Mouse (Mus musculus) limb, embryonic 10.5 days (tissue): Measurements from ENCODE around the gene Itga2b. TPM values are rescaled to one million over a fixed set of nuclear protein-coding genes. Genes with fewer than 3 reads are reported as not detected.

Experiments used
- DNase-seq: peaks from one replicate; pipeline ENCODE4 v3.0.0-alpha.2; 2017; ENCODE audit warnings: low spot score
- H3K27ac ChIP-seq: fragments of 300-500 bp; sonication (generic); 2 replicates; pipeline ENCODE4 v1.5.1; 2016; ENCODE audit warnings: mild to moderate bottlenecking
- H3K27me3 ChIP-seq: fragments of 300-500 bp; sonication (generic); 2 replicates; pipeline ENCODE4 v1.6.1; 2016; ENCODE audit warnings: low read depth, mild to moderate bottlenecking; ENCODE audit not compliant: poor library complexity, severe bottlenecking
- H3K36me3 ChIP-seq: fragments of 300-500 bp; sonication (generic); 2 replicates; pipeline ENCODE4 v1.6.1; 2016; ENCODE audit warnings: mild to moderate bottlenecking, moderate library complexity
- H3K4me1 ChIP-seq: fragments of 300-500 bp; sonication (generic); 2 replicates; pipeline ENCODE4 v1.6.1; 2016
- H3K4me3 ChIP-seq: fragments of 300-500 bp; sonication (generic); 2 replicates; pipeline ENCODE4 v1.5.1; 2016; ENCODE audit warnings: mild to moderate bottlenecking, moderate library complexity
- H3K9me3 ChIP-seq: fragments of 300-500 bp; sonication (generic); replicated peaks from 2 replicates; pipeline ENCODE4 v1.6.1; 2016; ENCODE audit warnings: mild to moderate bottlenecking
- WGBS: fragments of 180-500 bp; shearing (Covaris S2); methylation state at CpG from one replicate; pipeline ENCODE4 v1.1.7; 2016; 5-methylcytosine and 5-hydroxymethylcytosine counted together
- polyA plus RNA-seq: library from polyadenylated mRNA; unstranded; fragments of >200 nt; fragmentation: Nextera tagmentation; extraction: Ambion mirVana; gene quantifications from 2 replicates; pipeline ENCODE4 v1.2.1, GENCODE M21; 2016

Gene Itga2b
- polyA plus RNA-seq, 1 experiment from 2014 or later: 5.3 TPM

GRCm38 (mm10) chr11:102448327-102448726 is 21.6 kb downstream of the Itga2b start:
- H3K27ac ChIP-seq: no peak overlapping the region
- no peak for DNase-seq
- H3K4me3 ChIP-seq: peak overlapping the region; percentile 92; the same call in 1 of the 2 replicates
- peaks cover 67% of the 10 kb centered on the region for H3K27me3 ChIP-seq
- peaks cover 48% of the 10 kb centered on the region for H3K4me1 ChIP-seq
- H3K9me3 ChIP-seq: no peaks in the 10 kb centered on the region
- peaks cover 9% of the 10 kb centered on the region for H3K36me3 ChIP-seq
- WGBS: 15% methylated on average over 8 of the region's 8 CpGs

DNA sequence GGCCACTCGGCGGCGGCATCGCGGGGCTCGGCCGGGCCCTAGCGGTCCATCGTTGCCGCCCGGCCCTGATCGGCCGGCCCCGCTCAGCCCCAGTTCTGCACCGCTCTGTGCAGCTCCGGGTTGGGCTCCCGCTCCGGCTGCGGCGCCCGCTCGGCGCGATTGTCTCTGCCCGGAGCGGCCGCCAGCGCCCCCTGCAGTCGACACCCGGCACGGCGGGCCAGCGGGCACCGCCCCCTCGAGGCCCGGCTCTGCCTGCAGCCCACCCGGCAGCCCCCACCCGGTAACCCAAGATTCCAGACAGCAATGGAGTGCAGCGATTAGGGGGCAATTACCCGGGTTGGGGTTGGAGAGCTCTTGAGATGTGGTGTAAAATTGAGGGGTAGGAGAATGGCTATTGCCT is 22.4 kb downstream of the Itga2b start, which contains the start of gene Fam171a2:
Gene Fam171a2, minus strand, starts transcription at position 186 of the 400 bp plus-strand sequence.
- H3K27ac ChIP-seq: peak within 1 kb of the TSS; percentile 97
- H3K36me3 ChIP-seq: peaks cover 17% of the 10 kb centered on the region
- peaks cover 45% of the 10 kb centered on the region for H3K4me1 ChIP-seq
- peak within 1 kb of the TSS; percentile 92 for H3K4me3 ChIP-seq
- H3K9me3 ChIP-seq: no peaks in the 10 kb centered on the region
- DNase-seq: peak; percentile 95
- WGBS: under 1% methylated on average over 40 of the region's 40 CpGs
- H3K27me3 ChIP-seq: peaks cover 58% of the 10 kb centered on the region

DNA sequence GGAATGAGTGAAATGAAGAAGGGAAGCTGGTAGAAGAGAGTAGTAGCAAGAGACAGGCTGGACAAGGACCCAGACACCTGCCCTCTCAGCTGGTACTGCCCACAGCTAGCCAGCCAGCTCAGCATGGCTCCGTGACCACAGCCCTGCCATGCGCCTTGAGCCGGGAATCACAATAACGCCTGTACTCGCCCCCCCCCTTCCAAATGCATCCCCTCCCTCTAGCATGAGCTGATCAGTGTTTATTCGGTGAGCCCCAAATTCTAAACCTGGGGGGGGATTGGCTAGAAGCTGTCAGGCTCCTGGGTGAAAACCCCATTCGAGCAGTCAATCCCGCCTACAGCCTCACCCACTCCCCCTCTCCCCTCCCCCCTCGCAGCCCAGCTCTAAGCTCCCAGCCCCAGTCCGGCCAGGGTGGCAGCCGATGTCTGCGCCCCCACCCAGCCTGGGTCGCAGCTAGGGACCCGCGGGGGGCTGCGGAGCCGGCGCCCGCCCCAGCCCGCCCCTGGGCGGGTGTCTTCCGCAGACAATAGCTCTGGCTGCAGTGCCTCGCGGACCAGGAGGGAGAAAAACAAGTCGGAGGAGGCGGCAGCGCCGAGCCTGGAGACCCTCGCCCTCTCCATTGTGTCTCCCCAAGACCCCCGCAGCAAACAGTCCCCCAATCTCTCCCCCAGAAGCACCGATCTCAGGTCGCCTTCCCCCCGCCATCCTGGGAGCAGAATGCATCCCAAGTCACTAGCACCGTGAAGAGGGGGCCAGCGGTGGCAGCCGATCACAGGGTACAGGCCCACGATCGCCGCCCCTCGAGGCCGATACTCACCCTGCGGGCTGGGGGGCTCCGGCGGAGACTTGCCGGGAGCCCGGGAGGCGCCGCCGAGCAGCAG is 23.1 kb downstream of the Itga2b start:
- peaks cover 24% of the 10 kb centered on the region for H3K36me3 ChIP-seq
- H3K4me3 ChIP-seq: peak overlapping the region; percentile 92
- peak; percentile 76 for DNase-seq
- H3K27ac ChIP-seq: peak overlapping the region; percentile 97
- no peaks in the 10 kb centered on the region for H3K9me3 ChIP-seq
- H3K4me1 ChIP-seq: peaks cover 45% of the 10 kb centered on the region
- H3K27me3 ChIP-seq: peaks cover 52% of the 10 kb centered on the region
- WGBS: under 1% methylated on average over 44 of the region's 49 CpGs

- Histone ChIP-seq H3K27ac (peak overlapping the region; percentile 97), H3K9me3 (no peaks in the 10 kb centered on the region), H3K36me3 (peaks cover 33% of the 10 kb centered on the region), H3K4me3 (peak overlapping the region; percentile 92), H3K27me3 (peaks cover 46% of the 10 kb centered on the region), H3K4me1 (peaks cover 45% of the 10 kb centered on the region)
- no peak for DNase-seq
- 17% methylated on average over 7 of the region's 7 CpGs for WGBS
Measured at GRCm38 (mm10) chr11:102445891-102446361, 24.0 kb downstream of the Itga2b start.

DNA sequence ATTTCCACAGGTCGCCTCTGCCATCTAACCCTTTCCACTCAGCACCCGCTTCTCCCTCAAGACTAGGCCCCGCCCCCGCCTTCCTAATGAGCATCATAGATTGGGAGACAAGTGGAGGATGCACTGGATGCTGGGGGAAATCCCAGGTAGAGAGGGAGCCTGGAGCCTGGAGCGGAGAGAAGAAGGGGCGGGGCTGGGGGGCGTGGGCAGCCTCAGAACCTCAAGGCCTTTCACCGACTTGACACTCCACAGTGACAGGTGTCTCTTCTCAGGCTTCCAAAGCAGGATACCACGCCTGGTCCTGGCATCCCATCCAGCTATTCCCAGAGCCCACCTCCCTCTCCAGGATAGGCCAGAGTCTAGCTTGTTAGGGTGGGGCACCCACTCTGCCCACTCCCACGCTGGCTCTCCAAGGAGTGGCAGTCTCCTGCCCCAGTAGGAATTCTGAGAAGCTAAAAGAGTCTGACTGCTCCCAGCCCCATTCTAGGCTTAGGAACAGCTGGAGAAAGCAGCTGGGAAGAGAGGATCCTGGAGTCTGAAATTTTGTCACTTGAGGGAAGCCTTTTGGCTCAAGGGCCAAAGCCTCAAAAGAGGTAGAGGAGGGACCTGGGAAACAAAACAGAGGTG is 24.5 kb downstream of the Itga2b start:
- H3K4me3 ChIP-seq: peak overlapping the region; percentile 92
- peak overlapping the region; percentile 97; the same call in 1 of the 2 replicates for H3K27ac ChIP-seq
- WGBS: 15% methylated on average over 10 of the region's 10 CpGs
- H3K27me3 ChIP-seq: peaks cover 40% of the 10 kb centered on the region
- H3K9me3 ChIP-seq: no peaks in the 10 kb centered on the region
- H3K36me3 ChIP-seq: peaks cover 39% of the 10 kb centered on the region
- no peak for DNase-seq
- H3K4me1 ChIP-seq: peaks cover 45% of the 10 kb centered on the region

DNA sequence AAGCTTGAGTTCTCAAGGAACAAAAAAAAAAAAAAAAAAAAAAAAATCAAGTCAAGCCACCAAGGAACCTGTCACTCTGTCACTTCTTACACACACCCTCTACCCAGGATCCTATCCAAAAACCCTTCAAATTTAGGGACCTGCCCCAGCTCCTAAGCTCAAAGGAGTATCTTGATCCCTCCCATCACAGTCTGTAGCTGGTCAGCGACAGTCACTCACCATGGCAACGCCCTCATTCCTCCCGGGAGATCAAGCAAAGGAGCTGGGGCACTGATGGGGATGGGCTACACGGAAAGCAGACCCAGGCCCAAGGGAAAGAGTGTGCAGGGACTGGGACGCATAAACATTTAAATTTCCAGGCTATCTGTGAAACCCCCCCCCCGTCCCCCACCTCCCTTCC is 25.1 kb downstream of the Itga2b start:
- DNase-seq: no peak
- H3K9me3 ChIP-seq: no peaks in the 10 kb centered on the region
- H3K4me3 ChIP-seq: peak overlapping the region; percentile 92; the same call in 1 of the 2 replicates
- WGBS: 9% methylated on average over 6 of the region's 6 CpGs
- H3K4me1 ChIP-seq: peaks cover 45% of the 10 kb centered on the region
- no peak overlapping the region for H3K27ac ChIP-seq
- H3K36me3 ChIP-seq: peaks cover 44% of the 10 kb centered on the region
- peaks cover 39% of the 10 kb centered on the region for H3K27me3 ChIP-seq

- 76% methylated on average over 3 of the region's 3 CpGs for WGBS
- Histone ChIP-seq H3K27me3 (peaks cover 39% of the 10 kb centered on the region), H3K27ac (no peak overlapping the region), H3K9me3 (no peaks in the 10 kb centered on the region), H3K4me1 (peaks cover 49% of the 10 kb centered on the region), H3K36me3 (peaks cover 49% of the 10 kb centered on the region), H3K4me3 (no peak overlapping the region)
- no peak for DNase-seq
Measured at GRCm38 (mm10) chr11:102444321-102444720, 25.6 kb downstream of the Itga2b start.

DNA sequence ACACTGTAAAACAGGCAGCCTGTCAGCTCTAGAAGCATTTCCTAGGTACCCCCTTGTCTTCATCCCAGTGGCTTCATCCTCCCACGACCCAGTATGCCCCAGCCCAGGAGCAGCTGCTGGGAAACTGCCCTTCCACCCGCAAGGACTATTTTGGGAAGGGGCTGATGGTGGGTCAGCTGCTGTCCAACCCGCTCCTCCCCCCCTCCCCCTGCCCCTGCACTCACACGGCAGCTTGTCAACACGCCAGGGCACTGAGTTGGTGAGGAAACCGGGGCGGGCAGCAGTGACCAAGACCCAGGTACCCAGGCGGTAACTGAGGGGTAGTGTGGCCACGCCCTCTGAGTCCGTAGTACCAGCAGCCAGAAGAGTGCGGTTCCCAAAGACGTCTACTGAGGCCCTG is 26.2 kb downstream of the Itga2b start:
- 48% methylated on average over 12 of the region's 12 CpGs for WGBS
- no peak overlapping the region for H3K4me3 ChIP-seq
- H3K27me3 ChIP-seq: peaks cover 39% of the 10 kb centered on the region
- DNase-seq: no peak
- no peak overlapping the region for H3K27ac ChIP-seq
- peaks cover 55% of the 10 kb centered on the region for H3K36me3 ChIP-seq
- no peaks in the 10 kb centered on the region for H3K9me3 ChIP-seq
- peaks cover 53% of the 10 kb centered on the region for H3K4me1 ChIP-seq

DNA sequence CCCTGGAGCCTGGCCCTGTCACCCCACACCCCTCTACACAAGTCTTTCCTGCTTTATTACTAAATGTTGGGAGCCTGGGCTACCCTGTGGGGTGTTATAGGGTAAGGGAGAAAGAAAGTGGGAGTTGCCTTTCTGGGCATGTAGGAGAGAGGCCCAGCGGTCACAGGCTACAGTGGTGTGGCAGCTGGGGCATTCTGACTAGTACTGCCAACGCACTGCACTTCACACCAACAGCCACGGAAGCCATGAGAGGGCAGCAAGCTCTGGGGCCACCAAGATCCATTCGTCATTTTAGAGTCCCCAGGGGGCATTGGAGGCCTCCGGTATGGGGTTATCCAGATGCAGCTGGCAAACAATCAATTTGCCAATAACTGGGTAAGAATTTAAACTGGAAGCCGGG is 27.8 kb downstream of the Itga2b start:
- H3K4me3 ChIP-seq: no peak overlapping the region
- H3K27me3 ChIP-seq: peaks cover 40% of the 10 kb centered on the region
- DNase-seq: no peak
- no peaks in the 10 kb centered on the region for H3K9me3 ChIP-seq
- 90% methylated on average over 6 of the region's 6 CpGs for WGBS
- peaks cover 71% of the 10 kb centered on the region for H3K36me3 ChIP-seq
- H3K27ac ChIP-seq: no peak overlapping the region
- H3K4me1 ChIP-seq: peaks cover 54% of the 10 kb centered on the region

DNA sequence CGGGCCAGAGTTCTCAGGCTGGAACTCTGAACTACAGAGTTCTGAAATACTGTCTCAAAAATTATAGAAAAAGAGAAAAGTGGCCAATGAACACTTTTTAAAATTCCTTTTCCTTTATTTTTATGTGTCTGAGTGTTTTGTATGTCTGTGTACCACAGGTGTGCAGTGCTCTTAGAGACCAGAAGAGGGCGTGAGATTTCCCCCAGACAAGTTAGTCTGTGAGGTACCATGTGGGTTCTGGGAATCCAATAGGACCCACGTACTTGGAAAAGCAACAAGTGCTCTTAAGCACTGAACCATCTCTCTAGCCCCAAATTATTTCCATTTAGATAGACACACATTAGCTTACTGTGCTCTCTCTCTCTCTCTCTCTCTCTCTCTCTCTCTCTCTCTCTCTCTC is 28.5 kb downstream of the Itga2b start:
- Histone ChIP-seq H3K27ac (no peak overlapping the region), H3K36me3 (peaks cover 77% of the 10 kb centered on the region), H3K9me3 (no peaks in the 10 kb centered on the region), H3K4me1 (peaks cover 51% of the 10 kb centered on the region), H3K27me3 (peaks cover 40% of the 10 kb centered on the region), H3K4me3 (no peak overlapping the region)
- 77% methylated on average over 3 of the region's 3 CpGs for WGBS
- DNase-seq: no peak

DNA sequence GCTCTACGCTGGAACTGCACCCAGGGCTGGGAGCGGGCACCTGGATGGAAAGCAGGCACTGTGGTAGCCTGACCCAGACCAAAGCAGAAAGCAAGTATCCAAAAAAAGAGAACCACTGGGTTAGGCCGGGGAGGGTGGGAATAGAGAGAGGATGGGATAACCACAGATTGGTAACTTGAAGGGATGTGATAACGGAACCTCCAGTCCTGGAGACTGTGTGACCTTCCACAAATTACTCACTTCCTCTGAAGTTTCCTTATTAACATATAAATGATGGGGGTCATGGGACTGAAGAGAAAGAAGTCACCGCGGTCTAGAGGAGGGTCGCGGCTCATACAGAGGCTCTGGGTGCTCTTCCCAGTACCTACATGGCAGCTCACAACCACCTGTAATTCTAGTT is 29.7 kb downstream of the Itga2b start:
- no peak for DNase-seq
- Histone ChIP-seq H3K4me1 (peaks cover 39% of the 10 kb centered on the region), H3K36me3 (peaks cover 89% of the 10 kb centered on the region), H3K4me3 (no peak overlapping the region), H3K27ac (no peak overlapping the region), H3K9me3 (no peaks in the 10 kb centered on the region), H3K27me3 (peaks cover 37% of the 10 kb centered on the region)
- 91% methylated on average over 8 of the region's 8 CpGs for WGBS

GRCm38 (mm10) chr11:102439093-102440082 is 30.5 kb downstream of the Itga2b start:
- Histone ChIP-seq H3K27me3 (peaks cover 31% of the 10 kb centered on the region), H3K4me3 (no peak overlapping the region), H3K9me3 (no peaks in the 10 kb centered on the region), H3K36me3 (peaks cover 98% of the 10 kb centered on the region), H3K27ac (no peak overlapping the region), H3K4me1 (peaks cover 33% of the 10 kb centered on the region)
- WGBS: 75% methylated on average over 14 of the region's 14 CpGs
- no peak for DNase-seq
